Mouse (Mus musculus) hindbrain, embryonic 11.5 days (tissue): ENCODE measurements around the gene D5Ertd579e. TPM values are rescaled to one million over a fixed set of nuclear protein-coding genes. Genes with fewer than 3 reads are reported as not detected.

Source experiments
- ATAC-seq: fragments of 200-750 bp; cut with Nextera tagmentation; 2 replicates; pipeline ENCODE4 v1.8.0; 2017; ENCODE audit warnings: mild to moderate bottlenecking, moderate TSS enrichment, moderate library complexity; ENCODE audit not compliant: low FRiP score
- DNase-seq: peaks from one replicate; pipeline ENCODE4 v3.0.0-alpha.2; 2015; ENCODE audit warnings: low spot score
- H3K27ac ChIP-seq: fragments of 300-500 bp; sonication (generic); 2 replicates; pipeline ENCODE4 v1.5.1; 2014; ENCODE audit warnings: mild to moderate bottlenecking, low read depth, low read length
- H3K27me3 ChIP-seq: fragments of 300-500 bp; sonication (generic); 2 replicates; pipeline ENCODE4 v1.6.1; 2014; ENCODE audit warnings: mild to moderate bottlenecking, low read length, moderate library complexity, mixed read lengths; ENCODE audit not compliant: control insufficient read depth, insufficient read depth
- H3K36me3 ChIP-seq: fragments of 300-500 bp; sonication (generic); 2 replicates; pipeline ENCODE4 v1.6.1; 2014; ENCODE audit warnings: mild to moderate bottlenecking, low read length, moderate library complexity, mixed read lengths; ENCODE audit not compliant: control insufficient read depth, insufficient read depth
- H3K4me1 ChIP-seq: fragments of 300-500 bp; sonication (generic); replicated peaks from 2 replicates; pipeline ENCODE4 v1.6.1; 2014; ENCODE audit warnings: low read length, mixed read lengths; ENCODE audit not compliant: control insufficient read depth, insufficient read depth
- H3K4me2 ChIP-seq: fragments of 300-500 bp; sonication (generic); replicated peaks from 2 replicates; pipeline ENCODE4 v1.6.1; 2014; ENCODE audit warnings: mild to moderate bottlenecking, low read depth, low read length
- H3K4me3 ChIP-seq: fragments of 300-500 bp; sonication (generic); 2 replicates; pipeline ENCODE4 v1.5.1; 2014; ENCODE audit warnings: low read depth, low read length
- H3K9ac ChIP-seq: fragments of 300-500 bp; sonication (generic); 2 replicates; pipeline ENCODE4 v1.6.1; 2014; ENCODE audit warnings: low read depth, low read length
- H3K9me3 ChIP-seq: fragments of 300-500 bp; sonication (generic); 2 replicates; pipeline ENCODE4 v1.6.1; 2016; ENCODE audit warnings: low read length; ENCODE audit not compliant: control insufficient read depth
- WGBS: fragments of 180-500 bp; shearing (Covaris S2); extraction: QIAGEN DNeasy Blood & Tissue Kit; methylation state at CpG from one replicate; pipeline ENCODE4 v1.1.7; 2014; 5-methylcytosine and 5-hydroxymethylcytosine counted together
- polyA plus RNA-seq: library from polyadenylated mRNA; unstranded; fragments of >200 nt; fragmentation: Nextera tagmentation; extraction: Ambion mirVana; gene quantifications from 2 replicates; pipeline ENCODE4 v1.2.1, GENCODE M21; 2014

The D5Ertd579e gene
- polyA plus RNA-seq, 1 experiment from 2014 or later: 34.4 TPM

DNA sequence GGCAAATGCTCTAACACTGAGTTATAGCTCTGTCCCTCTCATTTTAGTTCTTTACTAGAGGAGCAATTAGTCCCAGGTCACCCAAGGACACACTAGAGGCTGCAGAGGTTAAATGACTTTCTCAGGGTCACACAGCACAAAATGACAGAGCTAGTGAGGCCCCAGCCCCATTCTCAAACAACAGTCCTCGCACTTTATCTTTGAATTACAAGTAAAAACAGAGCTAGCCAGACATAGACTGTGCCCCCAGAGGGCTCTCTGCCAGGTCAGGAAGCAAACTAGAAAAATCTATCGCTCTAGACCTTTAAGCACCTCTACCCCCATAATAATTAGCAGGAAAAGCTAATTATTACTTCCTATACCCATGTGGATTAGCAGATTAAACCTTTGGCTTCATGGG lies 128.2 kb downstream of the D5Ertd579e start:
- H3K4me3 ChIP-seq: no peak overlapping the region
- H3K9me3 ChIP-seq: no peaks in the 10 kb centered on the region
- H3K4me2 ChIP-seq: no peak overlapping the region
- no peak for ATAC-seq
- 77% methylated on average over 2 of the region's 2 CpGs for WGBS
- no peak overlapping the region for H3K9ac ChIP-seq
- H3K27ac ChIP-seq: no peak overlapping the region
- H3K36me3 ChIP-seq: no peaks in the 10 kb centered on the region
- H3K4me1 ChIP-seq: no peaks in the 10 kb centered on the region
- DNase-seq: no peak
- no peaks in the 10 kb centered on the region for H3K27me3 ChIP-seq

DNA sequence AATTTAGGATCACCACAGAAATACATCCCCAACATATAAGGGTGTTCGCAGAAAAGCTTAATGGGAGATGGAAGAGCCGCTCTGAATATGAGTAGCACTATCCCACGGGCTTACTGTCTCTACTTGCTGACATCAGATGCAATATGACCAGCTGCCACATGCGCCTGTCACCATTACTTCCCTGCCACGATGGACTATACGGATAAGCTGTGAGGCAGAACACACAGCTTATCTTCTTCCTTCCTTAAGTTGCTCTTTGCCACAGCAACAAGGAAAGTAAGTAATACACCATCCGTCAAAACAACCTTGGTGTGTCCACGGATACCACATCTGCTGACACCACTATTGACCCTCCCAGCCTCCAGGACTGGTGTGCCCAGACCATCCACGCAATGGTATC lies 131.3 kb downstream of the D5Ertd579e start:
- Histone ChIP-seq H3K4me1 (no peaks in the 10 kb centered on the region), H3K4me3 (no peak overlapping the region), H3K27ac (no peak overlapping the region), H3K9ac (no peak overlapping the region), H3K36me3 (no peaks in the 10 kb centered on the region), H3K27me3 (no peaks in the 10 kb centered on the region), H3K9me3 (no peaks in the 10 kb centered on the region), H3K4me2 (no peak overlapping the region)
- 88% methylated on average over 9 of the region's 9 CpGs for WGBS
- DNase-seq (no peak), ATAC-seq (no peak)

DNA sequence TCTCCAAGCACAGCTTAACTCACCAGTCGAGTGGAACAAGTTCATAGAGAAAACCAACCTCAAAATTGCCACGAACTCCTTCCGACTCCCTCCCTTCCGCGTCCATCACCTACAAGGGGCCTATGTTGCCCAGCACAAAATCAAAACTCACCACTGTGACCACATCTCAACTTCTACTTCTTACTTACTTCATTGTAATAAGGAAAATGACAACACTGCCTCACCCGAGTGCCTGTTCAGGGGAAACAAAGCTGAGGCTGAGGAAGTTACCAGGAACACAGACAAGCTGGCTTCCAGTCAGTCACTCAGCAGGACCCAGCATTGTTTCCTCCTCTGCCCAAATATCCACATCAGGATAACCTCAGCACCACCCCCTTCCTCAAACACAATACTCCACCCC lies 132.1 kb downstream of the D5Ertd579e start:
- DNase-seq (no peak), ATAC-seq (no peak)
- H3K36me3 ChIP-seq: no peaks in the 10 kb centered on the region
- H3K9ac ChIP-seq: no peak overlapping the region
- H3K4me1 ChIP-seq: no peaks in the 10 kb centered on the region
- H3K4me3 ChIP-seq: no peak overlapping the region
- H3K4me2 ChIP-seq: no peak overlapping the region
- WGBS: 86% methylated on average over 6 of the region's 6 CpGs
- no peak overlapping the region for H3K27ac ChIP-seq
- H3K27me3 ChIP-seq: no peaks in the 10 kb centered on the region
- H3K9me3 ChIP-seq: no peaks in the 10 kb centered on the region

DNA sequence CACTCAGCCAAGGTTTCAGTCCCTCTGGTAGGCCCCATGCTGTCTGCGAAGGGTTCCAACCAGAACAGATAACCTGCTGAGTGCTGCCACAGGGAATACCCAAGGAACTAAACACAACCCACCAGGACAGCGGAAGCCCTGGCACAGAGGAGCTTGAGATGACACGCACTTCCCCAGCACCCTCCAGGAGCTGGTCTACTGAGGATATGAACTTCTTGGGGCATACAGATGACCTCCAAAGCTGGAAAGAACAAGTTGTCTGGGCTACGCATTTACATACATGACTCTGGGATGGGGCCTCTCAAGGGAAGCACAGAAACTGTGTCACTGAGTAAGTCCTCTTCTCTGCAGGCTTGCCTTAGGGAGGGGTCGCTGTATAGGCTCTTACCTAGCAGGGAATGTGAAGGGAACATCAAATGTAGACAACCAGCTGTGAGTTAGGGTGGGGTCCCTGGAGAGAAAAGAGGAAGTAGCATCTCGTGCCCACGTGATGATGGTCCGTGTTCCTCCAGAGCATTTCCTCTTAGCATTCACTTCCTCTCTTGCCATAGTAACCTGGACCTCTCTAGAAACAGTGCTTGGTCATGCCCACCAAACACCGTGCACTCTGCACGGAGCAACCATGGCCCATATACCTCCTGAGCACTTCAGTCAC lies 132.9 kb downstream of the D5Ertd579e start:
- Histone ChIP-seq H3K27ac (no peak overlapping the region), H3K4me2 (no peak overlapping the region), H3K9ac (no peak overlapping the region), H3K4me3 (no peak overlapping the region), H3K27me3 (no peaks in the 10 kb centered on the region), H3K36me3 (no peaks in the 10 kb centered on the region), H3K9me3 (no peaks in the 10 kb centered on the region), H3K4me1 (no peaks in the 10 kb centered on the region)
- ATAC-seq (no peak), DNase-seq (no peak)
- 89% methylated on average over 10 of the region's 10 CpGs for WGBS

DNA sequence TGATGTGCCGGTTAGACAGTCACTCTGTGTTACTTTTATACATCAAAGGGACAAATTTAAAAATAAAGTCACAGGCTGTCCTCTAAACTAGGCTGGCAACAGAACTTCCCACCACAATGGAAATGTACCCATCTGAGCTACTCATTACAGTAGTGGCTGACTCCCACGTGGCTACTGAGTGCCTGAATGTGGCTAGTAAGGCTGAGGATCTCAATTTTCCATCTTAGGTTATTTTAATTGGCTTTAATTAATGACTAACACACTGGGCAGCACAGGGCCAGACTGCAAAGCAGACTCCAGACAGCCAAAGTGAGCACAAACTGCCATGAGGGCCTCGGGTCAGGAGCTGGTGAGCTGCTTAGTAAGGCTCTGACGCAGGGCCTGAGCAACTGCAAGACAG lies 134.3 kb downstream of the D5Ertd579e start:
- Histone ChIP-seq H3K27me3 (no peaks in the 10 kb centered on the region), H3K9me3 (no peaks in the 10 kb centered on the region), H3K27ac (no peak overlapping the region), H3K4me2 (no peak overlapping the region), H3K9ac (no peak overlapping the region), H3K4me3 (no peak overlapping the region), H3K4me1 (no peaks in the 10 kb centered on the region), H3K36me3 (no peaks in the 10 kb centered on the region)
- DNase-seq (no peak), ATAC-seq (no peak)
- 89% methylated on average over 4 of the region's 4 CpGs for WGBS

DNA sequence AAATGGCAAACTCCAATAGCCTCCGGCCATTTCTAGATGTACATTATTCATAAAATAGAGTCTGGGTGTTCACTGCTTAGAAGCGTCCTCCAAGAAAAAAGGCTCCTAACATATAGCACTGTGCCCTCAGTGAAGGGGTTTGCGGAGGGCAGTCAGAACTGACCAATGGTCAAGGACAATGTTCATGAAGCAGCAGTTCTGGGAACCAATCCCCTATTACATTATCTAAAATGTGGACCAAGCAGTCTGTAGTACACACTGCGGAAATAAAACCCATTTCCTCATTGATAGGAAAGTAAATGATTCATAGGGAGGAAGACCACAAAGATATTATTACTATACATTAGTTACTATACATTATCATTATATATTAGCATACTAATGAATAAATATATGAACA lies 135.3 kb downstream of the D5Ertd579e start:
- H3K4me1 ChIP-seq: no peaks in the 10 kb centered on the region
- 95% methylated on average over 4 of the region's 4 CpGs for WGBS
- DNase-seq (no peak), ATAC-seq (no peak)
- H3K4me2 ChIP-seq: no peak overlapping the region
- no peak overlapping the region for H3K4me3 ChIP-seq
- H3K36me3 ChIP-seq: no peaks in the 10 kb centered on the region
- no peaks in the 10 kb centered on the region for H3K9me3 ChIP-seq
- no peaks in the 10 kb centered on the region for H3K27me3 ChIP-seq
- no peak overlapping the region for H3K9ac ChIP-seq
- H3K27ac ChIP-seq: no peak overlapping the region

DNA sequence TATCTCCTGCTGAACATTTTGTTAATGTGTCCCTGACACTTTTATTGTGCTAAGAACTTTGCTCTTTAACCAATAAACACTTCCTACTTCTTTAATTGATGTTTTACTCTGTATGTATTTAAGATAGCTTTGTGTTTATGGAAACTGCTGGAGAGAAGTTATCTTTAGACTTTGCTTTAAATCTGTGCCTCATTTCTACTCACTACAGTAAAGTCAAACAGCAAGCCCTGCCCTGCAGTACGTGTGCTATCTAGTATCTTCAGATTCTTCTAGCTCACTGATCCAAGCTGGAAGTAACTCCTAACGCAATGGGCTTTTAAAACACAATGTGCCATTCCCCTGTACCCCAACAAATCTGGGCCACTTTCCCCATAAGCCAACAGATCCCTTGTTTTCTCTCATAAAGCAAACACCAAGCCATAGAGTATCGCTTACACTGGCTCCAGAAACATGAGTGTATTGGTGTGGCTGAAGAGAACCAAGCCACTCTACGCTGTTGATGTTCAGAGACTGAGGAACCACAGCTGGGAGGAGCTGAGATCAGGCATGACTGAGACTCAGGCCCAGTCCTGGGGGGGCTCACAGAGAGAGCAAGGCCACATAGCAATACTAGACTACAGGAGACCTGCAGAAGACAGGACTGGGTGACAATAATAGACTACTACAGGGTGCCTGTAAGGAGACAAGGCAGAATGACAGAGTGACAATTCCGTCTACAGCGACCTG lies 136.2 kb downstream of the D5Ertd579e start:
- no peak for ATAC-seq
- no peak for DNase-seq
- Histone ChIP-seq H3K27ac (no peak overlapping the region), H3K9ac (no peak overlapping the region), H3K4me1 (no peaks in the 10 kb centered on the region), H3K9me3 (no peaks in the 10 kb centered on the region), H3K36me3 (no peaks in the 10 kb centered on the region), H3K4me2 (no peak overlapping the region), H3K4me3 (no peak overlapping the region), H3K27me3 (no peaks in the 10 kb centered on the region)
- 88% methylated on average over 6 of the region's 6 CpGs for WGBS

DNA sequence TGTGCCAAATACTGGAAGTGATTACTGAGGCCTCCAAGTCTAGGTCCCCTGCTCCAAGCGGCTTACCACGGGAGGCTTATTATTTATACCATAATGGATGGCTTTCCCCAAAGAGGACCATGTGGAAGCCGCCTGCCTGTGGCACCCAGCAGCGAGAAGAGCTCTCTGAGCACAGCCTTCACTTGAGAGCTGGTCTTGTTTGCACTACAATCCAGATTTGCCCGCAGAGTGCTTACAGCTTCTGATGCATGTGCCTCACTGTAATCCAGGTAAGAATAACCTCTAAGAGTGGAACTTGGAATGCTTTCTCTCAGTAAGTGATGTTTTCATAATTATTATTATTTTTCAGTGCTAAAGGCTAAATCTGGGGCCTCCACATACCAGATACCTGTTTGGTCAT lies 136.7 kb downstream of the D5Ertd579e start:
- no peaks in the 10 kb centered on the region for H3K36me3 ChIP-seq
- no peaks in the 10 kb centered on the region for H3K27me3 ChIP-seq
- no peaks in the 10 kb centered on the region for H3K9me3 ChIP-seq
- ATAC-seq (no peak), DNase-seq (no peak)
- no peak overlapping the region for H3K27ac ChIP-seq
- H3K4me1 ChIP-seq: no peaks in the 10 kb centered on the region
- no peak overlapping the region for H3K4me2 ChIP-seq
- H3K9ac ChIP-seq: no peak overlapping the region
- 84% methylated on average over 5 of the region's 5 CpGs for WGBS
- no peak overlapping the region for H3K4me3 ChIP-seq

DNA sequence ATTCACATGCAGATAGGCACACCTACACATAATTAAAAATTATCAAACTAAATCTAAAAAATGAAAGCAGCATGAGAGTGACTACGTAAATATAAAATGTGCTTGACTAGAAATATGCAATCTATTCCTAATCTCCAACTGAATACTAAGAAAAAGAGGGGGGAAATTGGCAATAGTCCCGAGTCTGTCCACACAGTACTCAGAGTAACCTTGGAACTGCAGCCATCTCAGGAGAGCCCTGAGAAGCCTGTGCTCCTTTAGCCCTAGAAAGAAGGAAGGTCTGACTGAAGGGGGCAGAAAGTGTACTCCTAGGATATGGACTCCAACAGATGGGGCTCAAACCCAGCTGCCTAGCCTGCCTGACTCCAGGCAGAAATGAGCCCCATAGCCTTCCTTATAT lies 137.3 kb downstream of the D5Ertd579e start:
- H3K4me3 ChIP-seq: no peak overlapping the region
- H3K27me3 ChIP-seq: no peaks in the 10 kb centered on the region
- no peak overlapping the region for H3K9ac ChIP-seq
- ATAC-seq (no peak), DNase-seq (no peak)
- no peaks in the 10 kb centered on the region for H3K4me1 ChIP-seq
- no peak overlapping the region for H3K4me2 ChIP-seq
- H3K27ac ChIP-seq: no peak overlapping the region
- 89% methylated on average over 2 of the region's 2 CpGs for WGBS
- no peaks in the 10 kb centered on the region for H3K9me3 ChIP-seq
- H3K36me3 ChIP-seq: no peaks in the 10 kb centered on the region
